9 mouse cellular contexts compared by ENCODE assay signal in the genomic region with DNA sequence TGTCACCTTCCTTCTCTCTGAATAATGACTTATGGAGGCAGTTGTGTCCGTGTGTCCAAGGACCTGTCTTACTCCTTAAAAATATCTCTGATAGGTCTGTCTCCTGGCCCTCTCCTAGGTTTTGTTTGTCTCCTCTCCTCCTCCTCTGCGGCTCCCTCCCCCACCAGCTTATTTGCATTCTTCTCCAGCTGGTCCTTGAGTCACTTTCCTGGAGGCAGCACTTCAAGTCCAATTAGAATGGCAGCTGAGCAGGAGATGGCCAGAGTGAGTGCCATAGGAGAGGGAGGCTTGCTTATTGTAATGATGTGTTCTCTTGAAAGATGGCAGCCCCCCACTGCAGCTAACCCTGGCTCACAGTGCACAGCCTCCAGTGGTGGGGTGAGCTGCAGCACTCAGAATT. TPM values are rescaled to one million over a fixed set of nuclear protein-coding genes. Genes with fewer than 3 reads are reported as not detected.
DNase-seq lines count a peak whose midpoint lies in the region; ATAC-seq and TF ChIP-seq lines count a peak whose summit lies in the region.
"Had no signal": no experiment of that assay in that cellular context is flagged by ENCODE, and none has a peak within 500 bp of the region (broad histone marks: within the 10 kb centered on the region; RNA-seq: fewer than 3 reads in every experiment).

No protein-coding gene starts in this region.

- H3K4me3 ChIP-seq in cerebellum, adult 2 months (replicated peaks; ENCODE audit: insufficient read depth, low read depth, low read length) = no peak overlapping the region
- H3K4me3 ChIP-seq in limb, embryonic 13.5 days = no peak overlapping the region
- H3K4me3 ChIP-seq: myocyte had no signal

- H3K36me3 ChIP-seq in limb, embryonic 13.5 days = no peaks in the 10 kb centered on the region; the same call in none of the 2 replicates

- intact Hi-C loops in heart, postnatal 25 days (cut with DNase I) = no loop called here

- H3K4me2 ChIP-seq in limb, embryonic 13.5 days (replicated peaks) = no peak overlapping the region

- H3K9ac ChIP-seq in limb, embryonic 13.5 days = no peak overlapping the region

- 0 out of 2 replicates have a peak, but pooled peaks have one; percentile 51 for ATAC-seq in limb, embryonic 13.5 days (ENCODE audit: low FRiP score, low read depth)

- WGBS in cerebellum, adult 2 months = 14% methylated on average over 2 of the region's 2 CpGs
- WGBS in limb, embryonic 13.5 days = 13% methylated on average over 2 of the region's 2 CpGs

- peak overlapping the region; percentile 79 for H3K27ac ChIP-seq in cerebellum, adult 2 months (ENCODE audit: insufficient read depth, low read length)
- H3K27ac ChIP-seq in limb, embryonic 13.5 days = no peak overlapping the region

- no peak for TF ChIP-seq CTCF in cerebellum, adult 2 months (IDR thresholded peaks at IDR 0.05; ENCODE audit: borderline replicate concordance, insufficient read depth, low read depth, low read length)

- no peaks in the 10 kb centered on the region for H3K27me3 ChIP-seq in cerebellum, adult 2 months (ENCODE audit: control insufficient read depth, insufficient read depth, low read length)
- no peaks in the 10 kb centered on the region for H3K27me3 ChIP-seq in limb, embryonic 13.5 days

- 0 out of 2 replicates have a peak, but pooled peaks have one; percentile 6 for TF ChIP-seq POLR2A in cerebellum, adult 2 months (IDR thresholded peaks at IDR 0.05; ENCODE audit: borderline replicate concordance, insufficient read depth, low read length)

- DNase-seq in 3T3-L1 (ENCODE audit: low read depth, low spot score) = peak; percentile 62
- peak; percentile 70 to 83 for DNase-seq in cerebellum, adult 2 months
- DNase-seq in frontal cortex, postnatal 10 days (ENCODE audit: low spot score in 2 of 2) = peak; percentile 40 to 57
- peak; percentile 86 for DNase-seq in retina, postnatal 1 day
- no peak for DNase-seq in heart, postnatal 25 days (ENCODE audit: low spot score)
- no peak for DNase-seq in adrenal gland, postnatal 4 days (ENCODE audit: low spot score in 2 of 2)
- DNase-seq in ovary, postnatal 14 days (ENCODE audit: low spot score) = no peak

- H3K4me1 ChIP-seq in cerebellum, adult 2 months (ENCODE audit: control insufficient read depth, insufficient read depth, low read length) = peaks cover 39% of the 10 kb centered on the region
- peaks cover 21% of the 10 kb centered on the region for H3K4me1 ChIP-seq in limb, embryonic 13.5 days

- no peaks in the 10 kb centered on the region for H3K9me3 ChIP-seq in limb, embryonic 13.5 days

RNA-seq across cellular contexts. Expression of a gene that starts 54.4 kb away (rescaled TPM):
- 43.5 and 46.2 TPM in 2 replicates for polyA plus RNA-seq in cerebellum, adult 2 months (2012; rRNA removed)
- 148 and 149 TPM in 2 replicates for polyA plus RNA-seq in limb, embryonic 13.5 days (2015; fragmentation: Nextera tagmentation; extraction: Ambion mirVana)
- 10 to 100 TPM; 78.4 to 85.9 TPM for total RNA-seq in heart, postnatal 25 days (2021)
- total RNA-seq in adrenal gland, postnatal 4 days (2021) = 100 to 1,000 TPM; 140 to 148 TPM

Comparison
In these comparisons a context has a peak if more than half of its experiments do, and no peak if none do; other contexts are left out.
1. DNase-seq: peak in 3T3-L1 (single experiment), cerebellum, adult 2 months (2 of 2), frontal cortex, postnatal 10 days (2 of 2) and retina, postnatal 1 day (single experiment); none in heart, postnatal 25 days (single experiment), adrenal gland, postnatal 4 days (0 of 2) and ovary, postnatal 14 days (single experiment).